Mouse (Mus musculus) hindbrain, embryonic 14.5 days (tissue): Measurements from ENCODE around the gene Vps37b. TPM values are rescaled to one million over a fixed set of nuclear protein-coding genes. Genes with fewer than 3 reads are reported as not detected.
A peak's percentile ranks its signal among the peaks of the same experiment; 100 is the strongest.

Experiments
- ATAC-seq: fragments of 200-750 bp; cut with Nextera tagmentation; 2 replicates; pipeline ENCODE4 v1.8.0; 2017; ENCODE audit warnings: moderate number of reproducible peaks, mild to moderate bottlenecking, moderate TSS enrichment, moderate library complexity; ENCODE audit not compliant: low FRiP score
- DNase-seq: peaks from one replicate; pipeline ENCODE4 v3.0.0-alpha.2; 2015; ENCODE audit warnings: low spot score
- H3K27ac ChIP-seq: fragments of 300-500 bp; sonication (generic); 2 replicates; pipeline ENCODE4 v1.5.1; 2014; ENCODE audit warnings: mild to moderate bottlenecking, moderate library complexity
- H3K27me3 ChIP-seq: fragments of 300-500 bp; sonication (generic); 2 replicates; pipeline ENCODE4 v1.6.1; 2014; ENCODE audit warnings: mild to moderate bottlenecking, low read length, mixed read lengths; ENCODE audit not compliant: control insufficient read depth, insufficient read depth
- H3K36me3 ChIP-seq: fragments of 300-500 bp; sonication (generic); replicated peaks from 2 replicates; pipeline ENCODE4 v1.6.1; 2014; ENCODE audit not compliant: control insufficient read depth, insufficient read depth
- H3K4me1 ChIP-seq: fragments of 300-500 bp; sonication (generic); replicated peaks from 2 replicates; pipeline ENCODE4 v1.6.1; 2014; ENCODE audit warnings: antibody characterized with exemption, low read length, mixed read lengths; ENCODE audit not compliant: control insufficient read depth, insufficient read depth
- H3K4me2 ChIP-seq: fragments of 300-500 bp; sonication (generic); replicated peaks from 2 replicates; pipeline ENCODE4 v1.6.1; 2014; ENCODE audit warnings: mild to moderate bottlenecking, moderate library complexity
- H3K4me3 ChIP-seq: fragments of 300-500 bp; sonication (generic); replicated peaks from 2 replicates; pipeline ENCODE4 v1.5.1; 2014; ENCODE audit warnings: mild to moderate bottlenecking, low read length
- H3K9ac ChIP-seq: fragments of 300-500 bp; sonication (generic); 2 replicates; pipeline ENCODE4 v1.6.1; 2014
- H3K9me3 ChIP-seq: fragments of 300-500 bp; sonication (generic); 2 replicates; pipeline ENCODE4 v1.6.1; 2016; ENCODE audit warnings: low read length; ENCODE audit not compliant: control insufficient read depth
- WGBS: fragments of 180-500 bp; shearing (Covaris S2); extraction: QIAGEN DNeasy Blood & Tissue Kit; methylation state at CpG from one replicate; pipeline ENCODE4 v1.1.7; 2014; 5-methylcytosine and 5-hydroxymethylcytosine counted together
- polyA plus RNA-seq: library from polyadenylated mRNA; unstranded; fragments of >200 nt; fragmentation: Nextera tagmentation; extraction: Ambion mirVana; gene quantifications from 2 replicates; pipeline ENCODE4 v1.2.1, GENCODE M21; 2014

The Vps37b gene
- polyA plus RNA-seq, 1 experiment from 2014 or later = 59.5 TPM

DNA sequence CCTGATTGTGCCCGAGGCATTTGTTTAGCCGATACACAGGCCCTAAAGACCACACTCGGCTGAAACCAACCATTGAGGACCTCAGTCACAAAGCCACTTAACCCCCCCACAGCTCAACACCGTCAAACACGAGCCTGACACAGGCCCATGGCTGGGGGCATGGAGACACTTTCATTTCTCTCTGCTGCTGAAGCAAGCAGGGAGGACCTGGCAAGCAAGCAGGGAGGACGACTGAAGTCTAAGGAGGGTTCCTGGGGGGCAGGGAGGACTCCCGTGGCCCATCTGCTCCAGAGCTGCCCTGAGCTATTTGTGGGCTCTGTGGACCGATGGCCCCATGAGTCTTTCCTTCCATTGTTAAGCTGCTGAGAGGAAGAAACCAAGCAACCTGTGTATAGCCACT lies 20.1 kb downstream of the Vps37b start:
- H3K9ac ChIP-seq = peak overlapping the region; percentile 24
- peaks cover 71% of the 10 kb centered on the region for H3K4me1 ChIP-seq
- DNase-seq = no peak
- WGBS = 4% methylated on average over 8 of the region's 8 CpGs
- peaks cover 35% of the 10 kb centered on the region for H3K36me3 ChIP-seq
- peak overlapping the region; percentile 34 for H3K4me2 ChIP-seq
- H3K27ac ChIP-seq = peak overlapping the region; percentile 84
- H3K27me3 ChIP-seq = no peaks in the 10 kb centered on the region
- ATAC-seq = no peak
- no peak overlapping the region for H3K4me3 ChIP-seq
- no peaks in the 10 kb centered on the region for H3K9me3 ChIP-seq

DNA sequence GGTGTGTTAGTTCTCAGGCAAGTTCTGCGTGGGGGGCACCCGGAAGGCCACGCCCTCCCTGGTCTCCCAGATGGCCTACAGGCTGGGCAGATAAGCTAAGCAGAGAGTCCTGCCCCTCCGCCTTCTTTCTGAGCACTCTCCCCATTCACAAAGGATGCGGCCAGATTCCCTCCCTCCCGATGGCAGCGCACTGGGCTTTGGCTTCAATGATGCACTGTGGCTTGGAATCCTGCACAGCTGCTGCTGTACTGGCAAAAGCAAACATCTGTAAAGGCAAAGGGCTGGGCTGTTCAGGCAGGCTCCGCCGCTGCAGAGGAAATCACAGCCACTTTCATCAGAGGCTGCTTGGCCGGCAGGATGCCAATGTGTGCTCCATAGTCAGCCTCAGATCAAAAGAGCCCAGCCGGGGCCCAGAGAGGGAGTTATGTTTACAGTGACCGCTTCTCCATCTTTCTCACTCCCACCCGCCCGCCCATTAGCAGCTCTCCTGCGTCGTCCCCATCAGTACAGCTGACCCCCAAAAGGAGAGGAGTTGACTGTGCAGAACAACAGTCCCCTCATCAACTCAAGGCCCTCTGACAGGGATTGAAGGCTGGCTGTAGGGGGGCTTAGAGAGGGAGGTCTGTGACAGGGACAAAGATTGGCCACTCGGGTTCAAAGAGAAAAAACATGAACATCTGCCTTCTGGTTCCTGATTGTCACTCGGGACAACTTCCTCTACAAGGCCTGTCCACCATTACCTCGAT lies 21.0 kb downstream of the Vps37b start:
- ATAC-seq = peak; percentile 66
- H3K27me3 ChIP-seq = no peaks in the 10 kb centered on the region
- peak overlapping the region; percentile 34 for H3K4me2 ChIP-seq
- H3K4me1 ChIP-seq = peaks cover 62% of the 10 kb centered on the region
- H3K36me3 ChIP-seq = peaks cover 43% of the 10 kb centered on the region
- 3% methylated on average over 19 of the region's 19 CpGs for WGBS
- H3K9me3 ChIP-seq = no peaks in the 10 kb centered on the region
- no peak overlapping the region for H3K4me3 ChIP-seq
- H3K9ac ChIP-seq = peak overlapping the region; percentile 24
- peak; percentile 71 for DNase-seq
- H3K27ac ChIP-seq = peak overlapping the region; percentile 84

DNA sequence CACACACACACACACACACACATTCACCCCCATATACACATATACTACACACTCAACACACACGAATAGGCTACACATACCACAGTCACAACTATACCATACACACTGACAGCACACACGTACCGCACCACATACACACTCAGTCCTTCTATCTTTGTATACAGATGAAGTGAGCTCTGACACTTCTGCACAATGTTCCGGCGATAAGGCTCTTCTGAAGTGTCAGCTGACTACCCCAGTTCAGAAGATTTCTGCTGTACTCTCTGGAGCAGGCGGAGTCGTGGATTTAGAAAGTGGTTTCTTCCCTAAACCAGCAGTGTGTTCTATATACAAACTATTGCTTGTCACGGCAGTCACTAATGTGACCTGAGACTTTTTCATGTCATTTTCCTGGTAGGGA lies 22.0 kb downstream of the Vps37b start:
- no peak overlapping the region for H3K9ac ChIP-seq
- no peak overlapping the region for H3K4me2 ChIP-seq
- no peak overlapping the region for H3K4me3 ChIP-seq
- peaks cover 53% of the 10 kb centered on the region for H3K36me3 ChIP-seq
- no peaks in the 10 kb centered on the region for H3K9me3 ChIP-seq
- ATAC-seq (no peak), DNase-seq (no peak)
- no peaks in the 10 kb centered on the region for H3K27me3 ChIP-seq
- peak overlapping the region; percentile 84 for H3K27ac ChIP-seq
- peaks cover 55% of the 10 kb centered on the region for H3K4me1 ChIP-seq
- WGBS = 94% methylated on average over 8 of the region's 8 CpGs

DNA sequence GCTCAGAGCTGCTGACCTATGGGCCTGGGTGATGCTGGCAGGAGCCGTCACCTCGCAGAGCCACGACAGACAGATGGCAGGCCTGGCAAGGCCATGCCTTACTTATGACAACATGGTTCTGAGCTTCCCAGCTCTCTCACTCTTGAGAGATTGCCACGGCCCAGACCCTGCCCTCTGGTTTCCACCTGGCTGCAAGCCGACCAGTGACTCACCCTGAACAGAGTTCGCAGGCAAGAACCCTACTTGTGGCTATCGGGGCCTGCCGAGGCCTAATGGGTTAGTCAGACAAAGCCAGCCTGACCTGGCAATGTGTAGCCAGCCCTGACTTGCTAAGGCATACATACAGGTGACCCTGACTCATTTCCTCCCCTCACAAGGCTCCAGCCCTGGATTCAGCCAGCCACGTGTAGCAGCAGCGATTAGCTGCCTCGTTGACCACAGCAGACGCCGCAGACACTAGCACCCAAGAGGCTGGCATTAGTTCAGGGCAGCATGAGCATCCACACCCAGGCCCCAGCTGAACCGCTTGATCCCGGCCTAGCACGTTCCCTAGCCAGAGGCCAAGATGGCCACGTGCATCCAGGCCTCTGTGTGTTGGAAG lies 25.1 kb downstream of the Vps37b start:
- H3K9ac ChIP-seq = no peak overlapping the region
- H3K9me3 ChIP-seq = no peaks in the 10 kb centered on the region
- peaks cover 75% of the 10 kb centered on the region for H3K36me3 ChIP-seq
- no peak for ATAC-seq
- no peak overlapping the region for H3K27ac ChIP-seq
- no peak overlapping the region for H3K4me2 ChIP-seq
- peaks cover 24% of the 10 kb centered on the region for H3K4me1 ChIP-seq
- H3K4me3 ChIP-seq = no peak overlapping the region
- no peak for DNase-seq
- H3K27me3 ChIP-seq = no peaks in the 10 kb centered on the region
- WGBS = 85% methylated on average over 17 of the region's 17 CpGs

DNA sequence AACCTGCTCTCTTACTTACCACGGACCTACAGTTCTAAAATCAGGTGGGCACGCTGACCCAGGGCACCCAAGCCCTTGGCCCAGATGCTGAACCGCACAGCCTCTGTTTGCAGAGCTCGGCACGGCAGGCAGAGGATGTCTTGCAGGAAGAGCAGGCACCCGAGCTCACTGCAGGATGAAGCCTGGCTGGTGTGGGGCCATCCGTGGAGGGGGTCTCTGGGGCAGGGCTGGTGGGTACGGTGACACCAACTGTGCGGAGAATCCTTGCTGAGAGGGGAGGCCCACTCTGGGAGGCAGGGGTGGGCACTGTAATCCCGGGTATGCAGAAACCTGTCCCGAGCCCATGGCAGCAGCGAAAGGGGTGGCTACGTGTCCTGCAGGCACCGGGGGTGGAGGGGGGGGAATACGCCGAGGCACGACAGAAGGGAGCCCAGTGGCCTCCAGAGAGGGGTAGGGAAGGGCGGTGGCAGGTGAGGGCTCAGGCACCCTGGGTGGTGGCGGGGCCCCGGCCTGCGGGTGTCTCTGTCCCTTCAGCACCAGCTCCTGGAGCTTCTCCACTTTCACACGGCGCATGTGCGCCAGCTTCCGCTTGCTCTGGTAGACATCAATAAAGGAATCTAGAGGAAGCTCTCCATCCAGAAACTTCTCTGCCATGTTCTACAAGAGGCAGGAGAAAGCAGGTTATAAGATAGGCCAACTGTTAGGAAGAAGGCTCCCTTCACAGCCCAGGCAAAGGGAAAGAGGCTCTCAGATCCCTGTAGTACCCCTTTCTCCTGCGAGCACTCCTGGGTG lies 25.8 kb downstream of the Vps37b start:
- peaks cover 82% of the 10 kb centered on the region for H3K36me3 ChIP-seq
- no peak overlapping the region for H3K4me2 ChIP-seq
- DNase-seq (no peak), ATAC-seq (no peak)
- no peaks in the 10 kb centered on the region for H3K9me3 ChIP-seq
- peak overlapping the region; percentile 32; the same call in 1 of the 2 replicates for H3K27ac ChIP-seq
- 81% methylated on average over 26 of the region's 26 CpGs for WGBS
- no peaks in the 10 kb centered on the region for H3K27me3 ChIP-seq
- peaks cover 17% of the 10 kb centered on the region for H3K4me1 ChIP-seq
- H3K9ac ChIP-seq = no peak overlapping the region
- H3K4me3 ChIP-seq = no peak overlapping the region

DNA sequence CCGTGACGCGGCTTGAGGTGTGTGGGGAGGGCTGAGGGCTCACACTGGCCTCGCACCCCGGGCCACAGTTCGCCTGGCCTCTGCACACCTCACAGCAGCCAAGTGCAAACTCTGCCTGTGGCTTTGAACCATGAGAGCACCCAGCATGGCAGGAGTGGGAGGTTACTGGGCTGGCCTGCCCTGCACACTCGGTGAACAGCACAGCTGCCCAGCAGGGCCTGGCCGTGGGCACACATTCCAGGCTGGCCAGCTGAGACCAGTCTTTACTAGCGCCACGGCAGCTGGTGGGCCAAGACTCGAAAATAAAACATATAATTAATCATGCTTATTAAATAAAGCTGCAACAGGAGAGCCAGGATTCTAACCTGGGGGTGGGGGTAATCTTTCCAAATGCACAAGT lies 26.5 kb downstream of the Vps37b start:
- Histone ChIP-seq H3K36me3 (peaks cover 84% of the 10 kb centered on the region), H3K4me3 (no peak overlapping the region), H3K9me3 (no peaks in the 10 kb centered on the region), H3K4me2 (no peak overlapping the region), H3K9ac (no peak overlapping the region), H3K4me1 (peaks cover 10% of the 10 kb centered on the region), H3K27me3 (no peaks in the 10 kb centered on the region), H3K27ac (peak overlapping the region; percentile 40; the same call in 1 of the 2 replicates)
- no peak for DNase-seq
- WGBS = 64% methylated on average over 11 of the region's 11 CpGs
- ATAC-seq = no peak

DNA sequence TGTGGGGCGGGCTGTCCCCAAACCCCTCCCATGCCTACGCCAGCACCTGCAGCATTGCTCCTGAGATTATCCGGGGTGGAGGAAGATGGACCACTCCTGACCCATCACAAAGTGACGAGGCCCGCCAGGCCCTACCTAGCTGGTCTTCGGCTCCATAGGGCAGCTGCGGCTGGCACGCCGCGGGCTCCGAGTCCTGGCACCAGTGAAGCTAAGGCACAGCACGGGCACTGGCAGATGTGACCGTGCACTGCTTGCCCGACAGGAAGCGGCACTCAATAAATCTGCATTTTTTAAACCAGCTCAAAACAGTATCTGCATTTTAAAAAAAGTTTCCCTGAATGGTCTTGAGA lies 26.9 kb downstream of the Vps37b start:
- no peak overlapping the region for H3K4me3 ChIP-seq
- H3K9ac ChIP-seq = no peak overlapping the region
- 81% methylated on average over 15 of the region's 15 CpGs for WGBS
- H3K27me3 ChIP-seq = no peaks in the 10 kb centered on the region
- H3K36me3 ChIP-seq = peaks cover 80% of the 10 kb centered on the region
- H3K27ac ChIP-seq = 0 out of 2 replicates have a peak overlapping the region, but pooled peaks have one; percentile 40
- H3K4me2 ChIP-seq = no peak overlapping the region
- DNase-seq = no peak
- ATAC-seq = peak; percentile 8; the same call in 1 of the 2 replicates
- H3K4me1 ChIP-seq = peaks cover 6% of the 10 kb centered on the region
- H3K9me3 ChIP-seq = no peaks in the 10 kb centered on the region

DNA sequence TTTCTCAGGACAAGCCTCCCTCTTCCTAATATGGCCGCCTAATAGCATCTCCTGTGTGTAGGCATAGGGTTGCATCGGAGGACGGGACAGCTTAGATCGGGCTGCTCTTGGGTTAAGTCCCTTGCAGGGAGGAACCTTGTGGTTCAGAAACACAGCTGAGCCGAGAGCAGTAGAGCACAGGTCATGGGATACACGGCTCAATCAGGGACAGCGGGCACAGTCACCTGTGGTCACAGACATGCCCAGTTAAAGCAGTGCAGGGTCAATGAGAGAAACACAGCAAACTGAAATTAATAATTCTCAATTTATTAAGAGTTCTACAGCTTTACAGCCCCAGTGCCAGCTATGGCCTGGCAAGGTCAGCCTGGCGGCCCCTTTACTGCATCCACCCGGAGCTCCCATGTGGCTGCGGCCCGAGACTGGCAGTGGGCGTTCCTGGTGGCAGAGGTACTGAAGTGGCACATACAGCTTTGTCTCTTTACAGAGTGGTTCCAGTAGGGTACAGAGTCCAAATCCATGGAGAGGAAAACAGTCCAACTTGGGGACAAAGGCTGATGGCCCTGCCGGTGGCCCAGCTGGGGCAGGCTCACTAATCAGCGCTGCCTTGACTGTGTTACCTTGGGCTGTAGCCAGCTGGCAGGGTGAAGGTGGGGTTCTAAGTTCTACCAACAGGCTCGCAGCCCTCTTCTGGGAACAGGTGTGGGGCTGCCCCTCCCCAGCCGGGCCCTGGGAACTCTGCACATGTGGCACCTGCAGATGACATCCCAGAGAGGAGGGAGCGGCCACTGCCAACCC lies 27.5 kb downstream of the Vps37b start:
- ATAC-seq = peak; percentile 4; the same call in 1 of the 2 replicates
- H3K9ac ChIP-seq = no peak overlapping the region
- 82% methylated on average over 17 of the region's 17 CpGs for WGBS
- no peaks in the 10 kb centered on the region for H3K27me3 ChIP-seq
- peak overlapping the region; percentile 40; the same call in 1 of the 2 replicates for H3K27ac ChIP-seq
- no peak overlapping the region for H3K4me3 ChIP-seq
- no peaks in the 10 kb centered on the region; the same call in none of the 2 replicates for H3K4me1 ChIP-seq
- H3K36me3 ChIP-seq = peaks cover 75% of the 10 kb centered on the region
- H3K9me3 ChIP-seq = no peaks in the 10 kb centered on the region
- no peak overlapping the region for H3K4me2 ChIP-seq
- DNase-seq = no peak
